Mouse (Mus musculus): ENCODE data around the gene Vgll4. TPM values are rescaled to one million over a fixed set of nuclear protein-coding genes. Genes with fewer than 3 reads are reported as not detected.

Vgll4 gene
- polyA plus RNA-seq, 1 experiment: 36.1 TPM

DNA sequence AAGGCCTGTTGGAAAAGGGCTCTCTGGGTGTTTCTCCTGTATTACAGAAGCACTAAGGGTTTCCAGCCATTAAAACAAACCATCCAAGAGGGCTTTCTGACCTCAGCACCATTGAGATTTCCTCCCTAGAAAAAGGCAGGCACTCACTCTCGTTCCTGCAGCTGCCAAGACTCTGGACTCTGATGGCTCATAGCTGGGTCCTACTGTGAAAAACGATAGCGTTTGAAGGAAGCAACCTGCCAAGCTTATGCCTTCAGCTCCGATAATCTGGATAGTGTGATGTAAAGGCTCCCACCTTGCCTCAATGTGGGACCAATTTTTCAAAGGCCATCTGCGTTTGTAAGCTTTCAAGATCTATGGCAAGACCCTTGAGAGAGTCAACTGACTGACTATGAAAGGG lies 24.3 kb upstream of the Vgll4 start:
- 91% methylated on average over 5 of the region's 5 CpGs for WGBS

GRCm38 (mm10) chr6:114993659-114994058 lies 23.9 kb upstream of the Vgll4 start:
- H3K36me3 ChIP-seq (ENCODE audit: control insufficient read depth, insufficient read depth, low read length): no peaks in the 10 kb centered on the region
- 84% methylated on average over 8 of the region's 8 CpGs for WGBS
- H3K27me3 ChIP-seq (ENCODE audit: control insufficient read depth, insufficient read depth, low read length): no peaks in the 10 kb centered on the region
- no peak overlapping the region for H3K27ac ChIP-seq (ENCODE audit: insufficient read depth, low read length)
- DNase-seq (ENCODE audit: low read depth in 1 of 2, low spot score in 2 of 2): no peak
- TF ChIP-seq POLR2A (IDR thresholded peaks at IDR 0.05; ENCODE audit: low read depth, low read length) (no peak), CTCF (IDR thresholded peaks at IDR 0.05; ENCODE audit: extremely low read depth, insufficient read depth, insufficient read length, insufficient replicate concordance) (no peak)
- H3K4me3 ChIP-seq (ENCODE audit: extremely low read depth, insufficient read depth, insufficient read length): no peak overlapping the region
- peaks cover 3% of the 10 kb centered on the region; the same call in 1 of the 2 replicates for H3K4me1 ChIP-seq (ENCODE audit: control insufficient read depth, insufficient read depth, insufficient read length)

More for the DNA sequence above, 24.3 kb upstream of the Vgll4 start:
- Histone ChIP-seq H3K4me1 (ENCODE audit: control insufficient read depth, insufficient read depth, insufficient read length) (no peaks in the 10 kb centered on the region; the same call in 1 of the 2 replicates), H3K36me3 (ENCODE audit: control insufficient read depth, insufficient read depth, low read length) (no peaks in the 10 kb centered on the region), H3K27ac (ENCODE audit: insufficient read depth, low read length) (no peak overlapping the region), H3K4me3 (ENCODE audit: extremely low read depth, insufficient read depth, insufficient read length) (no peak overlapping the region), H3K27me3 (ENCODE audit: control insufficient read depth, insufficient read depth, low read length) (no peaks in the 10 kb centered on the region)
- DNase-seq (ENCODE audit: low read depth in 1 of 2, low spot score in 2 of 2): no peak
- TF ChIP-seq CTCF (IDR thresholded peaks at IDR 0.05; ENCODE audit: extremely low read depth, insufficient read depth, insufficient read length, insufficient replicate concordance) (no peak), POLR2A (IDR thresholded peaks at IDR 0.05; ENCODE audit: low read depth, low read length) (no peak)

DNA sequence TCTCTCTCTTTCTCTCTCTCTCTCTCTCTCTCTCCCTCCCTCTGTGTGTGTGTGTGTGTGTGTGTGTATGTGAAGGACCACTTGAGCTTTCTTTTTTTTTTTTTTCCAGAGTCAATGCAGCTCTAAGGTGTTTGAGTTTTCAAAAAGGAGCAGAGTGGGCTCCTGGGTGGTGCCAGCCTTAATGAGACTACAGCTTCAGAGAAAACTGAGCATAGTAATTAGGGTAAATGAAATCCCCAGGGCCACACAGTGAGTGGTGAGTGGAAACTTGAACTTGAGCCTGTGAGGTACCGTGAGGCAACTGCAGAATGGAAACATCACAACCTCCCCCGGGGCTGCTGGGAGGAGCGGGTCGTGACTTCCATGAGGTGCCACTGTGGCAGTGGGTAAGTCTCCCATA lies 22.1 kb upstream of the Vgll4 start:
- H3K27ac ChIP-seq (ENCODE audit: insufficient read depth, low read length): no peak overlapping the region
- peaks cover 3% of the 10 kb centered on the region; the same call in 1 of the 2 replicates for H3K4me1 ChIP-seq (ENCODE audit: control insufficient read depth, insufficient read depth, insufficient read length)
- H3K36me3 ChIP-seq (ENCODE audit: control insufficient read depth, insufficient read depth, low read length): no peaks in the 10 kb centered on the region
- no peak overlapping the region for H3K4me3 ChIP-seq (ENCODE audit: extremely low read depth, insufficient read depth, insufficient read length)
- H3K27me3 ChIP-seq (ENCODE audit: control insufficient read depth, insufficient read depth, low read length): no peaks in the 10 kb centered on the region
- DNase-seq (ENCODE audit: low read depth in 1 of 2, low spot score in 2 of 2): no peak
- TF ChIP-seq POLR2A (IDR thresholded peaks at IDR 0.05; ENCODE audit: low read depth, low read length) (no peak), CTCF (IDR thresholded peaks at IDR 0.05; ENCODE audit: extremely low read depth, insufficient read depth, insufficient read length, insufficient replicate concordance) (no peak)
- 60% methylated on average over 4 of the region's 4 CpGs for WGBS

- H3K4me3 ChIP-seq (ENCODE audit: extremely low read depth, insufficient read depth, insufficient read length): no peak overlapping the region
- no peak for TF ChIP-seq POLR2A (IDR thresholded peaks at IDR 0.05; ENCODE audit: low read depth, low read length)
- no peak for TF ChIP-seq CTCF (IDR thresholded peaks at IDR 0.05; ENCODE audit: extremely low read depth, insufficient read depth, insufficient read length, insufficient replicate concordance)
- no peaks in the 10 kb centered on the region for H3K27me3 ChIP-seq (ENCODE audit: control insufficient read depth, insufficient read depth, low read length)
- WGBS: 11% methylated on average over 3 of the region's 3 CpGs
- peaks cover 3% of the 10 kb centered on the region; the same call in 1 of the 2 replicates for H3K4me1 ChIP-seq (ENCODE audit: control insufficient read depth, insufficient read depth, insufficient read length)
- no peaks in the 10 kb centered on the region for H3K36me3 ChIP-seq (ENCODE audit: control insufficient read depth, insufficient read depth, low read length)
- DNase-seq (ENCODE audit: low read depth in 1 of 2, low spot score in 2 of 2): peak in 1 of 2 experiments; percentile 15
- no peak overlapping the region for H3K27ac ChIP-seq (ENCODE audit: insufficient read depth, low read length)
Observed at GRCm38 (mm10) chr6:114988619-114988980, 18.8 kb upstream of the Vgll4 start.

DNA sequence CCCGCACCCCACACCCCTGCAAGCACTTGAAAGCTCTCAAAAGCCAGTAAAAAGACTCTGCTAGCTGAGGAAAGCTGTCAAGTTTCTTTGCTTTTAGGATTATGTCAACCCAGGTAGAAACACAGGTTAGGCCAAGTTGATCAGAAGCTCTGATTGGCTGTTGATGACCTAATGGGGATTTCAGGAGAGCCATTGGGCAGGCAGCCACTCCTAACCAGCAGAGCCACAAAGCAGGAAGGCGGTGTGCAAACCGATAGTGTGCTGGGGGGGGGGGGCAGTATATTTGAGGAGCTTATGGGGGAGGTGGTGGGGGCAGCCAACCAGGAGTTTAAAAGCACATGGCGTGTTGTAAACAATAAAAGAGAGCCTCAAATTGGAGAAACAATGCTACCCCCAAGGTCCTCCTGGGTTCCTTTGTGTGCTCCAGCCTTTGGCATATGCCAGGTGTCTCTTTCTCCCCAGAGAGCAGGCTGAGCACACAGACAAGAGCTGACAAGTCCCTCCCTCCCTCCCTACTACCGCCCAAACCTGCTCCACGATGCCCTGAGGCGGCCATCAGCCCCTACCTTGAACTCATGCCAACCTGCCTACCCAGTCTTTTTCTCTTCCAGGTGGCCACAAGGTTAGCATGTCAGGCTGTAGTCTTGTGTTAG lies 18.3 kb upstream of the Vgll4 start:
- Histone ChIP-seq H3K27ac (ENCODE audit: insufficient read depth, low read length) (no peak overlapping the region), H3K4me1 (ENCODE audit: control insufficient read depth, insufficient read depth, insufficient read length) (peaks cover 3% of the 10 kb centered on the region; the same call in 1 of the 2 replicates), H3K27me3 (ENCODE audit: control insufficient read depth, insufficient read depth, low read length) (no peaks in the 10 kb centered on the region), H3K4me3 (ENCODE audit: extremely low read depth, insufficient read depth, insufficient read length) (no peak overlapping the region), H3K36me3 (ENCODE audit: control insufficient read depth, insufficient read depth, low read length) (no peaks in the 10 kb centered on the region)
- DNase-seq (ENCODE audit: low read depth in 1 of 2, low spot score in 2 of 2): no peak
- 44% methylated on average over 7 of the region's 7 CpGs for WGBS
- no peak for TF ChIP-seq POLR2A (IDR thresholded peaks at IDR 0.05; ENCODE audit: low read depth, low read length)
- TF ChIP-seq CTCF (IDR thresholded peaks at IDR 0.05; ENCODE audit: extremely low read depth, insufficient read depth, insufficient read length, insufficient replicate concordance): no peak

GRCm38 (mm10) chr6:114982671-114983070 lies 12.9 kb upstream of the Vgll4 start:
- 76% methylated on average over 7 of the region's 7 CpGs for WGBS
- H3K27me3 ChIP-seq (ENCODE audit: control insufficient read depth, insufficient read depth, low read length): no peaks in the 10 kb centered on the region
- H3K4me1 ChIP-seq (ENCODE audit: control insufficient read depth, insufficient read depth, insufficient read length): peaks cover 3% of the 10 kb centered on the region; the same call in 1 of the 2 replicates
- DNase-seq (ENCODE audit: low read depth in 1 of 2, low spot score in 2 of 2): no peak
- TF ChIP-seq POLR2A (IDR thresholded peaks at IDR 0.05; ENCODE audit: low read depth, low read length): no peak
- TF ChIP-seq CTCF (IDR thresholded peaks at IDR 0.05; ENCODE audit: extremely low read depth, insufficient read depth, insufficient read length, insufficient replicate concordance): no peak
- H3K27ac ChIP-seq (ENCODE audit: insufficient read depth, low read length): no peak overlapping the region
- no peaks in the 10 kb centered on the region for H3K36me3 ChIP-seq (ENCODE audit: control insufficient read depth, insufficient read depth, low read length)
- H3K4me3 ChIP-seq (ENCODE audit: extremely low read depth, insufficient read depth, insufficient read length): no peak overlapping the region

DNA sequence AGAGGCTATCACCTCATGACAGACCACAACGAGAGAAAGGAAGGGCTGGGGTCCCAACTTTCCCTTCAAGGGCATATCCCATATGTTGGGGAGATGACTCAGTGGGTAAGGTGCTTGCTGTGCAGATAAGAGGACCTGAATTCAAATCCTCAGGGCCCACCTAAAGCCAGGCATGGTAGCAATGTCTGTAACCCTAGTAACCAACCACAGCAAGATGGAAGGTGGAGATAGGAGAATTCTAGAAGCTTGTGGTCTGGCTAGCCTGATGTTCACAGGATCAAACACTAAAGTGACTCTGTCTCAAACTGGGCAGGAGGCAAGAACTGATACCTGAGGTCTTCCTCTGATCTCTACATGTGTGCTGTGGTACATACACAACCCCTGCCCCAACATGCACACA lies 9.9 kb upstream of the Vgll4 start:
- Histone ChIP-seq H3K4me3 (ENCODE audit: extremely low read depth, insufficient read depth, insufficient read length) (no peak overlapping the region), H3K27ac (ENCODE audit: insufficient read depth, low read length) (no peak overlapping the region), H3K27me3 (ENCODE audit: control insufficient read depth, insufficient read depth, low read length) (no peaks in the 10 kb centered on the region), H3K36me3 (ENCODE audit: control insufficient read depth, insufficient read depth, low read length) (no peaks in the 10 kb centered on the region), H3K4me1 (ENCODE audit: control insufficient read depth, insufficient read depth, insufficient read length) (peaks cover 3% of the 10 kb centered on the region; the same call in 1 of the 2 replicates)
- DNase-seq (ENCODE audit: low read depth in 1 of 2, low spot score in 2 of 2): no peak
- TF ChIP-seq POLR2A (IDR thresholded peaks at IDR 0.05; ENCODE audit: low read depth, low read length) (no peak), CTCF (IDR thresholded peaks at IDR 0.05; ENCODE audit: extremely low read depth, insufficient read depth, insufficient read length, insufficient replicate concordance) (no peak)
- WGBS: 54% methylated on average over 1 of the region's 1 CpGs
